Mouse (Mus musculus) testis, adult 2 months (tissue): ENCODE measurements around the gene Olfr1371. TPM values are rescaled to one million over a fixed set of nuclear protein-coding genes. Genes with fewer than 3 reads are reported as not detected.
"Not testable (repeated sequence)": the region's sequence is repeated elsewhere in the genome, so short reads cannot be mapped to it uniquely, and the experiment has no call there.

Experiments used
- H3K27ac ChIP-seq: fragments of 200-500 bp; 2 replicates; pipeline ENCODE4 v1.5.1; 2012; ENCODE audit warnings: low read depth, low read length; ENCODE audit not compliant: control insufficient read depth, insufficient read depth
- H3K27me3 ChIP-seq: fragments of 200-500 bp; 2 replicates; pipeline ENCODE4 v1.6.1; 2012; ENCODE audit warnings: mild to moderate bottlenecking, low read length, moderate library complexity; ENCODE audit not compliant: control insufficient read depth, insufficient read depth
- H3K36me3 ChIP-seq: fragments of 200-500 bp; 2 replicates; pipeline ENCODE4 v1.6.1; 2012; ENCODE audit warnings: mild to moderate bottlenecking, low read length; ENCODE audit not compliant: control insufficient read depth, insufficient read depth
- H3K4me1 ChIP-seq: fragments of 200-500 bp; 2 replicates; pipeline ENCODE4 v1.6.1; 2012; ENCODE audit warnings: low read length; ENCODE audit not compliant: control insufficient read depth, insufficient read depth
- H3K4me3 ChIP-seq: fragments of 200-500 bp; 2 replicates; pipeline ENCODE4 v1.5.1; 2012; ENCODE audit warnings: low read depth, mild to moderate bottlenecking, low read length, moderate library complexity, mixed read lengths; ENCODE audit not compliant: control insufficient read depth
- CTCF ChIP-seq: fragments of 200-500 bp; IDR thresholded peaks from 2 replicates; pipeline ENCODE4 v1.5.1; 2012; ENCODE audit warnings: low read depth, mild to moderate bottlenecking, inconsistent platforms, low read length, moderate library complexity; ENCODE audit not compliant: control insufficient read depth, insufficient read depth, insufficient replicate concordance
- POLR2A ChIP-seq: fragments of 200-500 bp; IDR thresholded peaks from 2 replicates; pipeline ENCODE4 v1.6.1; 2012; ENCODE audit warnings: low read depth, mild to moderate bottlenecking, inconsistent platforms, low read length, moderate library complexity; ENCODE audit not compliant: control insufficient read depth
- polyA plus RNA-seq: library from polyadenylated mRNA; depleted of rRNA; stranded (reverse); fragments of >200 nt; gene quantifications from 2 replicates; pipeline ENCODE4 v1.2.3, GENCODE M21; 2012

The Olfr1371 gene
- polyA plus RNA-seq, 1 experiment = 0.28 TPM

DNA sequence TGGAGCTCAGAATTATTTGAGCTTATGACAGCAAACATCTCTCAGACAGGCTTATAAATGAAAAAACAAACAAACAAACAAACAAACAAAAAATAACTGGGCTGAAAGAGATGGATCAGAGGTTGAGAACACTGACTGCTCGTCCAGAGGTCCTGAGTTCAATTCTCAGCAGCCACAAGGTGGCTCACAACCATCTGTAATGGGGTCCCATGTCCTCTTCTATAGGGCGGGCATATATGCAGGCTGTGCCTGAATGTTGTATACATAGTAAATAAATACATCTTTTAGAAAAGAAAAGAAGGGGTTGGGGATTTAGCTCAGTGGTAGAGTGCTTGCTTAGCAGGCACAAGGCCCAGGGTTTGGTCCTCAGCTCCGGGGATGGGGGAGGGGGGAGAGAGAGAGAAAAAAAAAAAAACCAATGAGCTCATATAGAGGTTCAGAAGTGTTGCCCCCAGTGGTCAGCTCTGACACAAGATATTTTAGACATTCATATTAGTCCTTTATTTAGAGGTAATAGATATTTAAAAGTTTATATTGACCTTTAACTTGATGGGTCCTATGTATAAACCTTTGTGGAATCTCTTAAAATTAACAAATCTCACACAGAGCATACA is 12.3 kb upstream of the Olfr1371 start:
- no peak overlapping the region for H3K27ac ChIP-seq
- no peaks in the 10 kb centered on the region for H3K36me3 ChIP-seq
- H3K4me3 ChIP-seq = no peak overlapping the region
- H3K27me3 ChIP-seq = no peaks in the 10 kb centered on the region
- TF ChIP-seq POLR2A = no peak
- no peak for TF ChIP-seq CTCF
- H3K4me1 ChIP-seq = peaks cover 8% of the 10 kb centered on the region

DNA sequence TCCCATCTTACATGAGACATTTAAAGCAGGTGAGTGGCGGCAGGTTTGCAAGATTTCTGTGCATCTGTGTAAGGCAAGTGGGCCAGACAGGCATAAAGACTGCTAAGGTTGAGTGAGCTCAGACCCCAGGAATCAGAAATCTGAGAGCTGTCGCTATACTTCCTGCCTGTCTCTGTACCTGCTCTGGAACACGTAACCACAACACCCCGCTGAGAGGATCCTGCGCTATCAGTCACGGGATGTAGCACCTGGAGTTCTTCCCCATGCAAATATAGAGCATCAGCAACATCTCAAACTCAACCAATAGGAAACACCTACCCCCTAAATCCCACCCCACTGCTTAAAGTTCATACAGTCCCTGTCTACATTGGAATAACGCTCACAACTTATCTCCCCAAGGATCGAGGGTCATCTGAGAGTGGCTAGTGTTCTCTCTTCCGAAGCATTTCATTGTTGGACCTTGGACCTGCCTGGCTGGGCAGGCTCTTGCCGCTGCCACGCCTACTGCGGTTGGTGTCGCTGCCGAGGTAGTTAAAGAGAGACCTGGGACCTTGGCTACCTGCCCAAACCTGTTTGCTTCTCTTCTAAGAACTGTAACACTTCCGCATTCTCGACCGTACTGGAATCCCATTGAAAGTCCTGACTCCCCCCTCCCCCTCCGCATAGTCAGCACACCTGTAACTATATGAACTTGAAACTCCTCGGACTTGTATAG is 10.3 kb upstream of the Olfr1371 start:
- no peaks in the 10 kb centered on the region for H3K27me3 ChIP-seq
- peak overlapping the region; percentile 51 for H3K4me3 ChIP-seq
- no peaks in the 10 kb centered on the region for H3K36me3 ChIP-seq
- peaks cover 13% of the 10 kb centered on the region for H3K4me1 ChIP-seq
- TF ChIP-seq POLR2A = no peak
- TF ChIP-seq CTCF = no peak
- H3K27ac ChIP-seq = no peak overlapping the region

- Histone ChIP-seq H3K27me3 (no peaks in the 10 kb centered on the region), H3K36me3 (no peaks in the 10 kb centered on the region), H3K4me3 (no peak overlapping the region), H3K27ac (no peak overlapping the region), H3K4me1 (peaks cover 10% of the 10 kb centered on the region)
- TF ChIP-seq POLR2A (no peak), CTCF (no peak)
Observed at GRCm38 (mm10) chr11:52222891-52223290, 9.1 kb upstream of the Olfr1371 start.

GRCm38 (mm10) chr11:52221921-52222320 is 8.1 kb upstream of the Olfr1371 start:
- H3K4me3 ChIP-seq, H3K36me3 ChIP-seq, H3K27me3 ChIP-seq, H3K27ac ChIP-seq: not testable (repeated sequence)
- H3K4me1 ChIP-seq = peaks cover 10% of the 10 kb centered on the region

GRCm38 (mm10) chr11:52220282-52220681 is 6.5 kb upstream of the Olfr1371 start:
- no peaks in the 10 kb centered on the region for H3K36me3 ChIP-seq
- H3K4me3 ChIP-seq = no peak overlapping the region
- no peak overlapping the region for H3K27ac ChIP-seq
- no peaks in the 10 kb centered on the region for H3K27me3 ChIP-seq
- TF ChIP-seq POLR2A (no peak), CTCF (peak; percentile 63; the same call in 1 of the 2 replicates)
- peaks cover 10% of the 10 kb centered on the region for H3K4me1 ChIP-seq

DNA sequence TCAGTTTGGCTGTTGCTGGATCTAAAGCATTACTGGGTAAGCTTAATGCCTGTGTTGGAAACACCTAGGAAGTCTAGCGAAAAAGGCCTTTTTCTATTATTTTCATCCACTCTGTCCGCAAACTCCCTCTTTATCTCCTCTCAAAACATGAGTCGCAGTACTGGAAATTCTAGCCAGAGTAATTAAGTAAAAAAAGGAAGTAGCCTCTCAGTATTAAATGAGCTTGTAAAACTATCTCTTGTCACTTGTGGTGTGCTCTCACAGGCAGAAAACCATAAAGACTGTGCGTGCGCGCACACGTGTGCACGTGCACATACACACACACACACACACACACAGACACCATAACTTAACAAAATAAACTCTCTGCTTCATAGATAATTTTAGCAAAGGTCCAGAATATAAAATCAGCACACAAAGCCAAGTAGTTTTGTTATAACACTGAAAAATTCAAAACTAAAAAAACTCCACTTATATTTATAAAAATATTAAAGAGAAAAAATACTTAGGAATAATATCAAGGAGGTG is 17.2 kb downstream of the Olfr1371 start:
- not testable (repeated sequence) for H3K36me3 ChIP-seq, H3K4me1 ChIP-seq, H3K4me3 ChIP-seq, H3K27ac ChIP-seq, H3K27me3 ChIP-seq

DNA sequence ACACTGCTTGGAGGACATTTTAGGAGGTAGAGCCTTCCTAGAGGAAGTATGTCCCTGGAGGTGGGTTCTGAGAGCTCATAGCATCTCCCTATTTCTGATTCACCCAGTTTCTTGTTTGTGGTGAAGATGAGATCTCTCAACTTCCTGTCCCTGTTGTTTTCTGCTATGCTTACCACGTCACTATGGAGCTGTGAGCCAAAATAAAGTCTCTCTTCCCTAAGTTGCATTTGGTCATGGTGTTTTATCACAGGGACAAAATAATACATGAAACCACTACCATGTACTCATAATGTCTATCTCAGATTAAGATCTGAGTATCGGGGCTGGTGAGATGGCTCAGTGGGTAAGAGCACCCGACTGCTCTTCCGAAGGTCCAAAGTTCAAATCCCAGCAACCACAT is 33.1 kb downstream of the Olfr1371 start:
- not testable (repeated sequence) for H3K36me3 ChIP-seq, H3K27ac ChIP-seq, H3K4me1 ChIP-seq, H3K27me3 ChIP-seq, H3K4me3 ChIP-seq

- not testable (repeated sequence) for H3K4me3 ChIP-seq, H3K27me3 ChIP-seq, H3K27ac ChIP-seq, H3K36me3 ChIP-seq, H3K4me1 ChIP-seq
Observed at GRCm38 (mm10) chr11:52179897-52180296, 33.9 kb downstream of the Olfr1371 start.
